Mouse (Mus musculus): ENCODE measurements at regions not wholly inside any gene's neighbourhood (a gene's known extent, or its start where the extent isn't known, plus 50 kb on each side); places are given as distances from the start of the nearest gene placed in this dataset.

GRCm38 (mm10) chr5:111863922-111864321 lies 130.2 kb downstream of the Gm26897 start:
- Histone ChIP-seq H3K79me2 (replicated peaks; ENCODE audit: control insufficient read depth, extremely low read depth, insufficient read depth, poor library complexity, severe bottlenecking) (no peaks in the 10 kb centered on the region), H3K9ac (ENCODE audit: insufficient read depth, low read depth) (no peak overlapping the region), H3K4me3 (replicated peaks in 1 of 3; ENCODE audit: low read depth in 2 of 3, low read length in 2 of 3, poor library complexity in 1 of 3) (no peak overlapping the region), H3K9me3 (replicated peaks; ENCODE audit: low read length) (peaks cover 94% of the 10 kb centered on the region), H3K4me2 (ENCODE audit: insufficient read depth, low read depth, poor library complexity, severe bottlenecking) (no peak overlapping the region), H3K27me3 (replicated peaks) (no peaks in the 10 kb centered on the region), H3K4me1 (ENCODE audit: control insufficient read depth in 1 of 2, insufficient read depth in 2 of 2) (no peaks in the 10 kb centered on the region), H3K36me3 (replicated peaks in 1 of 2; ENCODE audit: control insufficient read depth in 1 of 2, insufficient read depth in 1 of 2, low read length in 1 of 2) (no peaks in the 10 kb centered on the region), H3K27ac (ENCODE audit: insufficient read depth, low read depth) (no peak overlapping the region)
- dilution Hi-C loops (cut with MboI; ENCODE audit: extremely low pct_ligation_motif_present, extremely low pct_unique_long_range_greater_than_20kb, low sequenced_read_pairs), result no loop called here
- in situ Hi-C loops (cut with MboI; ENCODE audit: low pct_ligation_motif_present, low pct_unique_long_range_greater_than_20kb, low sequenced_read_pairs), result no loop called here
- no peak for DNase-seq (ENCODE audit: extremely low read depth)
- TF ChIP-seq GABPA (IDR thresholded peaks at IDR 0.05; ENCODE audit: insufficient replicate concordance, low read depth, low read length) (no peak), KAT2A (IDR thresholded peaks at IDR 0.05; ENCODE audit: insufficient replicate concordance, low read length) (no peak), MAFK (IDR thresholded peaks at IDR 0.05; ENCODE audit: insufficient replicate concordance, low read length) (no peak), ZC3H11A (IDR thresholded peaks at IDR 0.05; ENCODE audit: low read depth, low read length) (no peak), HCFC1 (IDR thresholded peaks at IDR 0.05; ENCODE audit: low read depth, low read length) (no peak), ZMIZ1 (IDR thresholded peaks at IDR 0.05; ENCODE audit: low read depth, low read length) (no peak)

DNA sequence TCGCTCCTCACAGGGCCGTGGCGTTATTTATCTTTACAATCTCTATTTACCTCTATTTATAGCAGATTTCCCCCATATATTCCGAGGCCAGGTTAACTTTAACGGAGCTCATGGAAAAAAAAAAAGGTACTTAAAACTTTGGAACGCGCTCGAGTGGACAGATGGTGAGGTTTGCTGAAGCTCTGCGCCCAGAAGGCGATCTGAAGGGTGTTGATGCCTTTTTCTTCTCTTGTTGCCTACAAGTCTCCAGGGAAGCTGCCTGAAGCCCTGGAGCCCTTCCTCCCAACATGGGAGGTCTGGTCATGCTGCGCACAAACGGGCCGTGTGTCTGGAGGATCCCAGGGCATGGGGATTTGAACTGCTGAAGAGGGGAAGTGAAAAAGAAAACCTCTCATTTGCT lies 130.9 kb downstream of the Gm26897 start:
- Histone ChIP-seq H3K9ac (ENCODE audit: insufficient read depth, low read depth) (no peak overlapping the region), H3K79me2 (replicated peaks; ENCODE audit: control insufficient read depth, extremely low read depth, insufficient read depth, poor library complexity, severe bottlenecking) (no peaks in the 10 kb centered on the region), H3K4me1 (ENCODE audit: control insufficient read depth in 1 of 2, insufficient read depth in 2 of 2) (no peaks in the 10 kb centered on the region), H3K9me3 (replicated peaks; ENCODE audit: low read length) (peaks cover 98% of the 10 kb centered on the region), H3K27ac (ENCODE audit: insufficient read depth, low read depth) (no peak overlapping the region), H3K27me3 (replicated peaks) (no peaks in the 10 kb centered on the region), H3K4me3 (replicated peaks in 1 of 3; ENCODE audit: low read depth in 2 of 3, low read length in 2 of 3, poor library complexity in 1 of 3) (no peak overlapping the region), H3K36me3 (replicated peaks in 1 of 2; ENCODE audit: control insufficient read depth in 1 of 2, insufficient read depth in 1 of 2, low read length in 1 of 2) (no peaks in the 10 kb centered on the region), H3K4me2 (ENCODE audit: insufficient read depth, low read depth, poor library complexity, severe bottlenecking) (no peak overlapping the region)
- no peak for DNase-seq (ENCODE audit: extremely low read depth)
- in situ Hi-C loops (cut with MboI; ENCODE audit: low pct_ligation_motif_present, low pct_unique_long_range_greater_than_20kb, low sequenced_read_pairs), result no loop called here
- dilution Hi-C loops (cut with MboI; ENCODE audit: extremely low pct_ligation_motif_present, extremely low pct_unique_long_range_greater_than_20kb, low sequenced_read_pairs), result no loop called here
- no peak for TF ChIP-seq NELFE (IDR thresholded peaks at IDR 0.05; ENCODE audit: low read depth, low read length)
- no peak for TF ChIP-seq MEF2A (IDR thresholded peaks at IDR 0.05; ENCODE audit: borderline replicate concordance, low read depth, low read length)
- TF ChIP-seq NRF1 (IDR thresholded peaks at IDR 0.05; ENCODE audit: low read depth, low read length), result no peak
- no peak for TF ChIP-seq JUND (conservative IDR thresholded peaks at IDR 0.05; ENCODE audit: low read depth, low read length)
- no peak for TF ChIP-seq MAZ (IDR thresholded peaks at IDR 0.05; ENCODE audit: low read depth, low read length)
- TF ChIP-seq RCOR1 (conservative IDR thresholded peaks at IDR 0.05; ENCODE audit: low read depth, low read length), result no peak
- no peak for TF ChIP-seq MYC (IDR thresholded peaks at IDR 0.05; ENCODE audit: low read depth, low read length)
- TF ChIP-seq MAX (IDR thresholded peaks at IDR 0.05; ENCODE audit: low read length), result no peak
- no peak for TF ChIP-seq TBP (conservative IDR thresholded peaks at IDR 0.05; ENCODE audit: low read depth, low read length)
- no peak for TF ChIP-seq HCFC1 (IDR thresholded peaks at IDR 0.05; ENCODE audit: low read depth, low read length)
- TF ChIP-seq IRF4 (IDR thresholded peaks at IDR 0.05; ENCODE audit: low read depth, low read length), result no peak
- TF ChIP-seq GABPA (IDR thresholded peaks at IDR 0.05; ENCODE audit: insufficient replicate concordance, low read depth, low read length), result no peak
- TF ChIP-seq ZKSCAN1 (IDR thresholded peaks at IDR 0.05; ENCODE audit: borderline replicate concordance, low read depth, low read length), result no peak
- no peak for TF ChIP-seq CHD1 (IDR thresholded peaks at IDR 0.05; ENCODE audit: low read depth, low read length)
- TF ChIP-seq CHD2 (IDR thresholded peaks at IDR 0.05; ENCODE audit: low read length), result no peak
- no peak for TF ChIP-seq EP300 (IDR thresholded peaks at IDR 0.05; ENCODE audit: low read length)
- TF ChIP-seq TCF12 (IDR thresholded peaks at IDR 0.05; ENCODE audit: low read depth, low read length), result no peak
- TF ChIP-seq SMC3 (IDR thresholded peaks at IDR 0.05; ENCODE audit: low read depth, low read length), result no peak

All from CH12.LX (cell line).